Mouse (Mus musculus) gastrocnemius, postnatal 4 days (tissue): ENCODE results near the gene Cdk13. TPM values are rescaled to one million over a fixed set of nuclear protein-coding genes. Genes with fewer than 3 reads are reported as not detected.

Source experiments
- DNase-seq, 2 experiments: peaks; one replicate each; pipeline ENCODE4 v3.0.0; 2021 to 2022; ENCODE audit warnings: low spot score in 2 of 2, mixed read lengths in 2 of 2
- total RNA-seq, 2 experiments: library from RNA; stranded (reverse); gene quantifications; 2 replicates each; pipeline ENCODE4 v1.2.3; 2021

Cdk13 gene
- total RNA-seq, 2 experiments from 2014 or later = 43.6 to 44.8 TPM

DNA sequence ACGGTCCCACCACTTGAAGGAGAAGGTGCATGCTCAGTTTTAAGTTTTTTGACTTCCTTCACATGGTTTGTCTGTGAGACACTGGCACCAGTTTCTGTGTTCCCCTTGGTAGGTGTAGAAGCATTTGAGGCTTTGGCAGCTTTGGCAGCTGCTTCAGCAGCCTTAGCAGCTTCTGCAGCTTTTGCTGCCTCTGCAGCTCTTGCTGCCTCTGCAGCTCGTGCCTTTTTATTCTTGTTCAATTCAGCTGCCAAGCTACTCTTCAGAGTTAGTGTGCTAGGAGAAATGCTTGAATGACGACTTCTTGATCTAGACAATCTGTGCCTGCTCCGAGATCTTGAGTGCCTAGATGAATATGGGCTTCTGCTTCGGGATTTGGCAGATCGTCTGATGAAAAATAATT is 32.3 kb downstream of the Cdk13 start:
- DNase-seq = no peak

DNA sequence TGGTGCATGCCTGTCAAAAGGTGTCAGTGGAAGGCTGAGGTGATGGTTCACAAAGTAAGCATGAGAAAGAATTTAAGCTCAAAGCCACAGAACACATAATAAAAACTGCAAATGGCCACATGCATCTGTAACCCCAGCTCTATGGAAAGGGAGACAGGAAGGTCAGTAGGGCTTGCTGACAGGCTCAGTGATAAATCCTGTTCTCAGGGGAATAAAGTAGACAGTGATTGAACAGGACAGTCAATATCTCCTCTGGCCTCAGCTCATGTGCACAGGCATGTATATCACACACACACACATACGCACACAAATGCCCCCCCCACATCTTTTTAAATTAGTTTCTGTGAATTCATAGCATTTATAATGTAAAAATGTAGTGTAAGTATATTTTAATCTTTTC is 42.5 kb downstream of the Cdk13 start:
- no peak for DNase-seq

DNA sequence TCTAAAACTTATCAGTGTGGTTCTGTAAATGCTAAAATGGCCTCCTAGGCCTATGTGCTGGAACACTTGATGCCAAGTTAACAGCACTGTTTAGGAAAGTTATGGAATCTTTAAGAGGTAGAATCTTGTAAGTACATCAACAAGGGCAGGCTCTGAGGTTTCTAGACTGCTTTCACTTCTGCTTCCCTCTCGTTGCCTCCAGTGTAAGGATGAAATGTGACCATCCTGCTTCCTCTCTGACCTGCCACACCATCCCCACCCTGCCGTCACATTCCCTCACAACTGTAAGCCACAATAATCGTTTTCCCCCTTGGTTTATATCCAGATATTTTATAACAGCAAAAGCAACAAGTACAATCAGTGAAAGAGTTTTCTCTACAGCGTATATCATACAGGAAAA is 49.9 kb downstream of the Cdk13 start:
- no peak for DNase-seq

DNA sequence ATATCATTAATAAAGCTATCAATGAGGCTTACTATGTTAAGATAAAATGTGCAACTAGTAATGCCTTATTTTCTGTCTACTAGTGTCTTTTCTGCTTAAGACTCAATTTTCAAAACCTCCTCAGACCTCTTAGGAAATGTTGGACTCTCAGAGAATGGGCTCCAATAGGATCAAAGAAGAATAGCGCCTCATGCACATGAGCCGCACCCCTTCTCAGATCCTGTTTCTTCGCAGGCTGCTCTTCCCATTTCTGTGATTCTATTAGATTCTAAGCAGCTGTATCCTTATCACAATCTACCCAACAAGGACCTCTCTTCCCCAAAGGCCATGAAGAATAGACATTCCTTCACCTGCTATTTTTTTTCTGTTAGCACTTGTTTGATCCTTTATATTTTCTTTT is 76.1 kb downstream of the Cdk13 start:
- DNase-seq = no peak

DNA sequence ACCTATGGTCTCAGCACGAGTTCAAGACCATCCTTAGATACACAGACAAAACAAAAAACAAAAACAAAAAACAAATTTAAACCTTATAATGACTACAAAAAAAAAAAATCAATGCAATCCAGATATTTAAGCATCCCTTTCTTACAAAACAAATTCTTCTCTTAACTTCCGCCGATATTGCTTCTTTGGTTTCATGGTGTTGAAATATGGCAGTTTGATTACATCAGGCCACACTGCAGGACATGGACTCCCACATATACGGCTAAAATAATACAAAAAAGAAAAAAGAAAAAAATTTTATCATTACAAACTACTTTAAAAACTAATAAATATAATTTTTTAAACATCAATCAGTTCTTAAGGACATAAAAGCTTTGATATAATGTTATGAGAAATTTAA is 77.0 kb downstream of the Cdk13 start:
- no peak for DNase-seq

DNA sequence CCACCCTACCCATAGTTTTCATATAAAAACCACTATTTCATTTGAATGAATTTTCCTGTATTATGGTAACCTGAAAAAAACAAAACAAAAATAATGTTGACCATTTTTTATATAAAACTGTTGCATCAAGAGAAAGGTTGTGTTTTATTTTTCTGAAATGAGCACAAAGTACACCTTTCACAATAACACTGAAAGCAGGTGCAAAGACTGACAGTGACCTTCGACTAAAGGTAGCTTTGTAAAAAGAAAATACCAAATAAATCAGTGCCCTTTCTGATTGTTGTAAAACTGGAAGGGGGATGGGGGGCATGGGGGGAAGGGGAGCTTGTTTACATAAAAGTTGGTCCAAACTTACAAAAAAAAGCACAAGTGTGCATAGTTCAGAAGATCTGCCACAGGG is 87.5 kb downstream of the Cdk13 start:
- DNase-seq = no peak

DNA sequence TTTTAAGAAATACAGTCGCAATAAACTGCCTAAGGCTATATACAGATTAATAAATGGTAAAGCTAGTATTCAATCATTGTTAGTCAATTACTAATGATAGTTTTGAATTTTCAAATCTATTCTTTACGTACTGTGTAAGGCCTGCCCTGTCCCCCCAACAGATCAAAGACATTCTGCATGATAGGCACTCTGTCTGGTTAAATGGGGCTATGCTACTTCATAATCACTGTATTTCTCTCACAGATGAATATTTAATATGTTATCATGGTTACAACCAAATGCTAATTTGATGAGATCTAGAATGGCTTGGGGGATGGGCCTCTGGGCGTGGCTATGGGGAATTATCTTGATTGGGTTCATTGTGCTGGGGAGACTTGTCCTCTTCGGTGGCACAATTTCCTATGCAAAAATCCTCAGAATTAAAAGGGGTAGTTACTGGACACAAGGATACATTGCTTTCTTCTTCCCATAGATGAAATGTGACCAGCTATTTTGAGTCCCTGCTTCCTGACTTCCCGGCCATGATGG is 96.0 kb downstream of the Cdk13 start:
- DNase-seq = no peak

DNA sequence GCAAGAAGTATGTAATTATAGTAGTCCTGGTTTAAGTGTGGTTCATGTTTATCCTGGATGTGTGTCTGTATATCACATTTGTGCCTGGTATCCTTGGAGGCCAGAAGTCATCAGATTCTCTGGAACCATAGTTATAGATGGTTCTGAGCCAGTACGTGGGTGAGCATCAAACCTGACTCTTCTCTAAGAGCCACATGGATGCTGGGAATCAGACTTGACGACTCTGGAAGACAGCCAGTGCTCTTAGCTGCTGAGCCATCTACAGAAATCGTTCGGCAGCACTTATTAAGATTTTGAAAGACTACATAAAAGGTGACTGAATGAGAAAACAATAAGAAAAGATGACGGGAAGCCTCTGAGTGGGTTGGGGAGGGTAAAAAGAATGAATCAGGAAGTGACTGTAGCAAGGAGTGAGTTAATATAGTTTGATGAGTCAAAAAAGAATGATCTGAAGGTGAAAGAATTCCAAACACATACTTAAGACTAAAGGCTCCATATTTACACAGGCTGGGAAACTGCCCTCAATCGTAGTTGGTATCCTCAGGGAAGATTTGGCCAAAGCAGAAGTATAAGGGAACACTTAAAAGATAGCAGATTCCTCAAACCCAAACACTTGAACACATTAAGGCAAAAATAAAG is 99.6 kb downstream of the Cdk13 start:
- no peak for DNase-seq

DNA sequence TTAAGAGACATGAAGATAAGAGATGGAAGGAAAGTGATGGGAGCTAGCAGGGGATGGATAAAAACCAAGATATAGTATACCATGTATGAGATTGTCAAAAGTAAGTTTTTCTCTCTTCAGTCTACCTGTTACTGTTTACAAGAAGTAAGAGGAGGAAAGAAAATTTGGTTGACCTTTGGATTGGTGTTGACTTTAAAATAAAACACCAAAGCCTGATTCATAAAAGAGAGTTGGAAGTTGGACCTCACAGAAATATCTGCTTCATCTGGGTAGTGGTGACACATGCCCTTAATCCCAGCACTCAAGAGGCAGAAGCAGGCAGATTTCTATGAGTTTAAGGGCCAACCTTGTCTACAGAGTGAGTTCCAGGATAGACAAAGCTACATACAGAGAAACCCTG is 102.6 kb downstream of the Cdk13 start:
- no peak for DNase-seq

DNA sequence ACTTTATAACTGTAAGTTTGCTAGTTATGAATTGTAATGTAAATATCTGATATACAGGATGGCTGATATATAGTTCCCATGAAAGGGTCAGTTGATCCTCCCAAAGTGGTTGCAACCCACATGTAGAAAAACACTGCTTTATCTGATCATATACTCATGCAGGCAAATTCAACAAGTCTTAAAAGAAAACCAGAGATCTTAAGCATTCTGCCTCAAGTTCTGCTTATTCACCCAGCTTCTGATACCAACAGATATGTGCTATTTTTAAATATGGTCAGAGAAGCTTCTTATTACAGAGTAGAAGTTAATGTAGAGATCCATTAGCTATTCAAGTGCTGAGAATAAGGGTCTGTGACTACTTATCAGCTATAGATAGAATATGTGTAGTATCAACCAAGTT is 103.6 kb downstream of the Cdk13 start:
- no peak for DNase-seq

DNA sequence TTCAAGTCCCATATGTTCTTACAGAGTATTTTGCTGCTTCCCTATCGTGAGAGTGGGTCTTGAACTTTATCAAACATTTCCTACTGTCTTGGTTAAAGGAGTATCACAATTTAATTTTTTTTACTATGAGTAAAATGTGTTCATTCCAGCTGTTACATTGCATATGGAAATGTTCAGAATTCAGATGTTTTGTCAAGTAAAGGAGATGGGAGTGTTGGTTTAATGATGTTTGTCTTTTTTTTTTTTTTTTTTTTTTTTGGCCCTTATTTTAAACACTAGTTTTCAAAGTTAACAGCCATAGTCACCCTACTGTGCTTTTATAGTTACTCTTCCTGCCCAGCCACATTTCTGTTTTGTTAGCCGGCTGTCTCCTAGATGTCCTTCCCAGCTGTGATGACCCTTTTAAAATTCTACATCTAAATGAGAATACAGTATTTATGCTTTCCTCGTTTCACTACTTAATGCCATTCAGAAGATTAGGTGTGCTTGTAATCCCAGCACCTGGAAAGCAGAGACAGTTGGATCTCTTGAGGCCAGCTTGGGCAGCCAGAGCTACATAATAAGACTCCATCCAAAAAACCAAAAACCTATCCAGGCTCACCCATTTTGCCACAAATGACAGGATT is 104.7 kb downstream of the Cdk13 start:
- no peak for DNase-seq

DNA sequence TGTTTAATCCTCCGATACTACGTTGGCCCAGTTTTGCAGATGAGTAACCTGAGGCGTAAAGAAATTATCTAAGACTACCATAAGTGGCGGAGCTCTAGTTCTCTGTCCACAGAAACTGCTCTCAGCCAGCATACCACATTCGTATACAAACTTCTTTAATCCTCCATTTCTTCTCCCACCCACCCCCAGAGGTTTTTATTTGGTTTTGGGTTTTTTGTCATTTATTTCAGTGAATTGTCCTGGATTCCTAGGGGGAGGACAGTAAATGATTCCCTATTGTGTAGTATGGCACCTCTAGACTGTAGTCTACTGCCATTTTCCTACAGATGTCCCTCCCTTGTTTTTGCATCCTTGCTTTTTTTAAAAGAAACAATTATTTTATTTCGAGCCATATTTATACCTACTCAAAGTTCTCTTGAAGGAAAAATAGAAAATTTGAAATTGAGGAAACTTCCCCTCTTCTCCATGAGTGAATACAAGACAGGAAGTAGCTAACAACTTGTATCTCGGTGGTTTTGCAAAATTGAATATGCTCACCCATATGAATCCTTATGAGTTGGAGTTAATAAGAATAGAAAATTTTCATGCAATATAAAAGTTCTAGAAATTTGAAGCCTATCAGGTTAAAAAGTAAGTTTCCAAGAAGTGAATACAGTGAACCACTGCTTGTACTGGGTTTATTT is 108.9 kb downstream of the Cdk13 start:
- DNase-seq = no peak

DNA sequence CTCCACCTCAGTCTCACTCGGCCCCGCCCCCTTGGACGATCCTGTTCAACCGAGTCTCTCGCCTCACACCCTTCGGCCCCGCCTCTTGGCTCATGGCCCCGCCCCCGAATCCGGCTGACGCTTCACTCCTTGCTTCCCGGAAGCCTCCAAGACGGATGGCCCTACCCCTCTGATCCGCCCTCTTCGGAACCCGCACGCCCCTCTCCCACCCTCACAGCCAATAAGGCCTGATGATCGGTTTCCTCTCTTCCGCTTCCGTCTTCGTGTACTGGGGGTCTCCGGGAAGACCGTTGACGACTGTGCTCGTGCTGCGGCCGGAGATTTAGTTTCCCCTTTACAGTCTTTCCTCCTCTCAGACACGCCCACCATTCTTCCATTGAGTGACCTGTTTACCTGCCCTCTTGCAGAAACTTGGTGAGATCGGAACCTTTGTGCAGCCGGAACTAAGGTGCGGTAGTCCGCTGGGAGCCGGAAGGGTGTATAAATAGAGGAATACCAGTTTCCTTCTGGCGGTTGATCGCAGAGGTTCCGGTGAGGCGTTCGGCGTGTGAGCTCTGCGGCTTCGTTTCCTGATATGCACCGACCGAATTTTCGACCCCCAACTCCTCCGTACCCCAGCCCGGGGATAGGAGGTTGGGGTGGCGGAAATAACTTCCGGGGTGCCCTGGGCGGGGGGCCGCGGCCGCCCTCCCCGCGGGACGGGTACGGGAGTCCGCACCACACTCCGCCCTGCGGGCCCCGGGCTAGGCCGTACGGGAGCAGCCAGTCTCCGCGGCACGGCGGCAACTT is 109.8 kb downstream of the Cdk13 start, which contains the start of the genes Mplkip and Sugct:
TSS of gene Mplkip (plus strand) at position 282 of the 789 bp plus-strand sequence.
TSS of gene Sugct (minus strand) at position 643 of the 789 bp plus-strand sequence.
- peak; percentile 100 for DNase-seq

DNA sequence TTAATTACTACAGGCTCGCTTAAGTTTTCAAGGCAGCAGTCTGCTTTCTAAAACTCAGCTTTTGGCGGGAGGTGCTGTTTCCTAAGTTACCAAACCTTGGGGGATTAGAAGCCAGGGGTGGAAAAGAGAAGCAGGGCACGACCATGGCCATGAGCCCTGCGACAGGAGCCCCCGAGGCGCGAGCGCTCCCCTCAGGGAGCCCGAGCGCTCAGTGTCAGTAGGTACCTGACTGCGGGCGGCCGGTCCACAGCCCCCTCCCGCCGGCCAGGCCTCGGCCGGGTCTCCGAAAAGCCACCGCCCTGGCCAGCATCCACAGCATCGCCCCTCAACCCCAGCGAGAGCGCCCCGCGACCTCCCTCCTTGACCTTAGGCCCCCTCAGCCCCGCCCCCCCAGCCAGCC is 110.5 kb downstream of the Cdk13 start:
- DNase-seq = no peak

DNA sequence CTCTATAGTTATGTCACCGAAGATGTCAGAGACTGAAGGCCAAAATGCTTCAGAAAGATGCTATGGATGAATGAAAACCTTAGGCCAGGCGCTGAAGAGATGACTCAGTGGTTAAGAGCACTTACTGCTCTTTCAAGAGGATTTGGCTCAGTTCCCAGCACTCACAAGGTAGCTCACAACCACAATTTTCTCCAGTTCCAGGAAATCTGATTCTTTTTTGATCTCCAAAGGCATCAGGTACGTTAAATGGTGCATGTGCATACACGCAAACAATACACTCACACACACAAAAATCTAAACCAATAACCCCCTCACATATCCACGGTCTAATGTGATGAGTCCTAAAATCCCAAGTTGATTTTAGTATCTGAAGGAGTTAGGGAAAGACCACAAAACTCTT is 111.1 kb downstream of the Cdk13 start:
- no peak for DNase-seq

DNA sequence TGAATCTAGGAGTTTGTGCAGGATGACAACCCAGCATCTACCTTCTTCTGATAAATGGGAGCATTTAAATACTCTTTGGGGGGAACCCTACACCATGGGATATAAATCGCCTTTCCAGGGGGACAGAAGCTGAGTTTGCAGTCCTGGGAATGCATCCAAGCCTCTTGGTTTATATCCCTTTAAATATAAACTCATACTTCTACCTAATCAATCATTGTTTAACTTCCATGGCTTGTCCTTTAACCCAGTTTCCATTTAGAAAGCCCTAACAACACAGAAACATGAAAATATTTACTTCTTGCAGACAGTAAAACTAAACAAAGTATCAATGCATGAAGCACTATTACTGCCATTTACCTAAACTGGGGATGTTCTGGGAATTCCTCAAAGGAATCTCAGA is 113.5 kb downstream of the Cdk13 start:
- DNase-seq = no peak

DNA sequence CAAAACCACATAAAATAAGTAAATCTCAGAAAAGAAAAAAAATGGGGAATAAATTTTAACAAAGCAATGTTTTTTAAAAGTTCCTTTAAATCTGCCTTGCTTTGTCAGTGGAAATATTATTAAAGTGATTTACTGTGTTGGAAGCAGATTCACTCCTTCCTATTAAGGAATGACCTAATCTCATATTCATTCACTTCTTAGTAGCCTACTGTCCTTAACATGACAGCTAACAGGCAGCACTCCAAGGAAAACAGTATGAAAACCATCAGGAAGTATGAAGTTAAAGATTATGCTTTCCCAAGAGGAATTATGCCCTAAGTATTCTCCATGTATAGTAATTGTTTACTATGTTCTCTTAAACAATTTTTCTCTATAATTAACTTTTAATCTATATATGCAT is 114.2 kb downstream of the Cdk13 start:
- DNase-seq = no peak

DNA sequence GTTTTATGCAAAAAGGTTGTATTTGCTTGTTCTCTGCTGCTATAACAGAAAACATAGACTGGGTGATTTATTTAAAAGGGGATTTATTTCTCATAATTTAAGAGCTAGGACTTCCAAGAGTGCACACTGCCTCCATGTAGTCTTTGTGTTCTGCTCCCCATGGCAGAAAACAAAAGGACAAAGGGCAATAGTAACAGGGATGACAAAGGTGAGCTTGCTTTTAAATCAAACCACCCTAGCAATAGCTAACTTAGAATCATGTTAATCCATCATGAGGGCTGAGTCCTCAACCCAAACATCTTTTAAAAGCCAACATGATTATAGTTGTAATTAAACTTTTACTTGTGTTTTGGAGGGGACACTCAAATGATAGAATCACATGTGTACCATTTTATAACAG is 115.4 kb downstream of the Cdk13 start:
- no peak for DNase-seq

DNA sequence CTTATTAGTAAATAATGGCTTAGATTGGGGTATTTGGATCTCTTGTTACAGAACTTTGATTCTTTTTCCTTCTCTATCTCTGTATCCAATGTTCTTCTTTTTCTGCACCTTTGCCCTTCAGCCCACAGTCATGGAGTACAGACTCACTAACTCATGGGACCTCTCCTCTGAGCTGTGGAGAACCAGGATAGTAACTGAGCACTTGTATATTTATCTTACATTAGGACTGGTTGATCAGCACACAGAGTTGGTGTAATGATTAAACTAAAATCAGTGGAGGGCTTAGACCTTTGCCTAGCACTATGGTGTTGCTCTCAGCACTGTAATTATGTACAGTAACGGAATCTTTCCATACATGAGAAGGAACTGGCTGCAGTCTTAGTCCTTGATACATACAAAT is 133.8 kb downstream of the Cdk13 start:
- DNase-seq = no peak

DNA sequence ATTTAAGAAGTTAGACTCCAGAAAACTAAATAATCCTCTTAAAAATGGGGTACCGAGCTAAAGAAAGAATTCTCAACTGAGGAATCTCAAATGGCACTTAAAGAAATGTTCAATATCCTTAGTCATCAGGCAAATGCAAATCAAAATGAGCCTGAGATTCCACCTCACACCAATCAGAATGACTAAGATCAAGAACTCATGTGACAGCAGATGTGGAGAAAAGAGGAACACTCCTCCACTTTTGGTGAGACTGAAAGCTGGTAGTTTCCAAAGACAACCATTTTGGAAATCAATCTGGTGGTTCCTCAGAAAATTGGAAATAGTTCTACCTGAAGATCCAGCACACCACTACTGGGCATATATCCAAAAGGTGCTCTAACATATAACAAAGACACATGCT is 137.5 kb downstream of the Cdk13 start:
- DNase-seq = no peak
